10 mouse cellular contexts compared by ENCODE assay signal in genomic region chr4:133700905-133701368, GRCm38 (mm10). TPM values are rescaled to one million over a fixed set of nuclear protein-coding genes. Genes with fewer than 3 reads are reported as not detected.
DNase-seq lines count a peak whose midpoint lies in the region; ATAC-seq and TF ChIP-seq lines count a peak whose summit lies in the region.
"Had no signal": no experiment of that assay in that cellular context is flagged by ENCODE, and none has a peak within 500 bp of the region (broad histone marks: within the 10 kb centered on the region; RNA-seq: fewer than 3 reads in every experiment).

No protein-coding gene starts in this region.

- no peak overlapping the region for H3K9ac ChIP-seq in hindbrain, embryonic 15.5 days
- H3K9ac ChIP-seq in hindbrain, embryonic 14.5 days, result no peak overlapping the region
- H3K9ac ChIP-seq in heart, adult 2 months (ENCODE audit: low read depth, low read length), result 0 out of 2 replicates have a peak overlapping the region, but pooled peaks have one; percentile 37

- H3K27me3 ChIP-seq in hindbrain, embryonic 15.5 days, result no peaks in the 10 kb centered on the region
- no peaks in the 10 kb centered on the region for H3K27me3 ChIP-seq in hindbrain, embryonic 14.5 days (ENCODE audit: control insufficient read depth, insufficient read depth, low read length)
- H3K27me3 ChIP-seq in heart, adult 2 months (ENCODE audit: control insufficient read depth, insufficient read depth, low read length), result no peaks in the 10 kb centered on the region
- H3K27me3 ChIP-seq: megakaryocyte, embryonic 14.5 days had no signal

- H3K4me1 ChIP-seq in hindbrain, embryonic 15.5 days (replicated peaks), result peaks cover 10% of the 10 kb centered on the region
- H3K4me1 ChIP-seq in hindbrain, embryonic 14.5 days (replicated peaks; ENCODE audit: control insufficient read depth, insufficient read depth, low read length), result 0 out of 2 replicates have a peak, but pooled peaks cover under 1% of the 10 kb centered on the region
- H3K4me1 ChIP-seq in heart, adult 2 months (ENCODE audit: control insufficient read depth, insufficient read depth, low read length), result peaks cover 20% of the 10 kb centered on the region

- H3K79me2 ChIP-seq in heart, adult 2 months (replicated peaks; ENCODE audit: control insufficient read depth, insufficient read depth, low read length), result peaks cover 7% of the 10 kb centered on the region; the same call in 1 of the 2 replicates

- no peak overlapping the region for H3K4me3 ChIP-seq in hindbrain, embryonic 15.5 days
- H3K4me3 ChIP-seq in hindbrain, embryonic 14.5 days (replicated peaks; ENCODE audit: low read length), result no peak overlapping the region
- H3K4me3 ChIP-seq in heart, adult 2 months, result no peak overlapping the region
- no peak overlapping the region for H3K4me3 ChIP-seq in layer of hippocampus, adult 2 months
- H3K4me3 ChIP-seq: erythroblast, embryonic 14.5 days; megakaryocyte, embryonic 14.5 days had no signal

- intact Hi-C loops in heart, adult 2 months (cut with DNase I), result no loop called here

- peak overlapping the region; percentile 6; the same call in 1 of the 2 replicates for H3K27ac ChIP-seq in hindbrain, embryonic 15.5 days (replicated peaks)
- H3K27ac ChIP-seq in hindbrain, embryonic 14.5 days, result no peak overlapping the region
- peak overlapping the region; percentile 57 for H3K27ac ChIP-seq in heart, adult 2 months
- peak overlapping the region; percentile 7; the same call in 1 of the 2 replicates for H3K27ac ChIP-seq in layer of hippocampus, adult 2 months

- H3K4me2 ChIP-seq in hindbrain, embryonic 15.5 days, result no peak overlapping the region
- no peak overlapping the region for H3K4me2 ChIP-seq in hindbrain, embryonic 14.5 days (replicated peaks)

- no peak for TF ChIP-seq CTCF in brain, embryonic 14.5 days (IDR thresholded peaks at IDR 0.05; ENCODE audit: borderline replicate concordance, extremely low read depth, insufficient read depth, insufficient read length)
- TF ChIP-seq CTCF in heart, adult 2 months (IDR thresholded peaks at IDR 0.05), result no peak
- TF ChIP-seq CTCF in layer of hippocampus, adult 2 months (conservative IDR thresholded peaks at IDR 0.05), result no peak

- H3K36me3 ChIP-seq in hindbrain, embryonic 15.5 days, result peaks cover under 1% of the 10 kb centered on the region; the same call in 1 of the 2 replicates
- H3K36me3 ChIP-seq in hindbrain, embryonic 14.5 days (replicated peaks; ENCODE audit: control insufficient read depth, insufficient read depth), result peaks cover 26% of the 10 kb centered on the region
- peaks cover 32% of the 10 kb centered on the region for H3K36me3 ChIP-seq in heart, adult 2 months (ENCODE audit: control insufficient read depth, insufficient read depth, low read length)

- ATAC-seq in hindbrain, embryonic 15.5 days (ENCODE audit: low FRiP score, low read depth), result 0 out of 2 replicates have a peak, but pooled peaks have one; percentile 27
- ATAC-seq in hindbrain, embryonic 14.5 days (ENCODE audit: low FRiP score), result no peak
- no peak for ATAC-seq in megakaryocyte, adult 5-6 weeks (ENCODE audit: poor library complexity, severe bottlenecking)

- TF ChIP-seq POLR2A in brain, embryonic 14.5 days (IDR thresholded peaks at IDR 0.05; ENCODE audit: borderline replicate concordance, extremely low read depth, insufficient read depth, insufficient read length, poor library complexity, severe bottlenecking), result no peak
- 0 out of 2 replicates have a peak, but pooled peaks have one; percentile 26 for TF ChIP-seq POLR2A in heart, adult 2 months (IDR thresholded peaks at IDR 0.05; ENCODE audit: insufficient read depth, low read depth, low read length)

- TF ChIP-seq EP300 in heart, adult 2 months (IDR thresholded peaks at IDR 0.05; ENCODE audit: insufficient read depth, low read depth, low read length), result peak; percentile 52; the same call in 1 of the 2 replicates

- WGBS in hindbrain, embryonic 15.5 days, result 54% methylated on average over 11 of the region's 11 CpGs
- 74% methylated on average over 11 of the region's 11 CpGs for WGBS in hindbrain, embryonic 14.5 days
- WGBS in heart, adult 2 months, result 10% methylated on average over 11 of the region's 11 CpGs

- DNase-seq in hindbrain, embryonic 14.5 days (ENCODE audit: low spot score), result no peak
- DNase-seq in brain, embryonic 14.5 days (ENCODE audit: low read depth), result peak; percentile 58
- peak; percentile 60 to 80 for DNase-seq in heart, adult 2 months
- peak; percentile 38 to 44 for DNase-seq in layer of hippocampus, adult 2 months (ENCODE audit: low spot score in 2 of 2)
- DNase-seq in lung, postnatal 36 days, result peak; percentile 83
- DNase-seq in spleen, adult 18-20 months, result no peak

- H3K9me3 ChIP-seq in hindbrain, embryonic 15.5 days, result no peaks in the 10 kb centered on the region
- no peaks in the 10 kb centered on the region for H3K9me3 ChIP-seq in hindbrain, embryonic 14.5 days (ENCODE audit: control insufficient read depth, low read length)
- H3K9me3 ChIP-seq: megakaryocyte, embryonic 14.5 days had no signal

RNA-seq across cellular contexts. Expression of gene Pigv, which starts 28.5 kb away (rescaled TPM):
- polyA plus RNA-seq in hindbrain, embryonic 15.5 days (2015; fragmentation: Nextera tagmentation; extraction: Ambion mirVana), result 14.2 and 14.9 TPM in 2 replicates
- polyA plus RNA-seq in hindbrain, embryonic 14.5 days (2014; fragmentation: Nextera tagmentation; extraction: Ambion mirVana), result 9.9 and 10.1 TPM in 2 replicates
- polyA plus RNA-seq in brain, embryonic 14.5 days (2012; rRNA removed), result 11.7 and 12.8 TPM in 2 replicates
- 10 to 100 TPM; 11.7 to 12.1 TPM for total RNA-seq in heart, adult 2 months (2021)
- polyA plus RNA-seq in heart, adult 2 months (2012; rRNA removed), result 9.5 and 11.7 TPM in 2 replicates
- total RNA-seq in layer of hippocampus, adult 2 months (2021), result 1 to 10 TPM; 9.1 to 9.7 TPM
- 7.5 and 7.8 TPM in 2 replicates for total RNA-seq in megakaryocyte, adult 5-6 weeks (2015)
- 7.2 and 7.9 TPM in 2 replicates for total RNA-seq in megakaryocyte, adult 5-6 weeks (2017)

RNA-seq across cellular contexts. Expression of gene Zdhhc18, which starts 51.0 kb away (rescaled TPM):
- polyA plus RNA-seq in hindbrain, embryonic 15.5 days (2015; fragmentation: Nextera tagmentation; extraction: Ambion mirVana), result 12.0 and 15.8 TPM in 2 replicates
- 3.0 and 3.9 TPM in 2 replicates for polyA plus RNA-seq in hindbrain, embryonic 14.5 days (2014; fragmentation: Nextera tagmentation; extraction: Ambion mirVana)
- polyA plus RNA-seq in brain, embryonic 14.5 days (2012; rRNA removed), result 34.4 and 39.9 TPM in 2 replicates
- total RNA-seq in heart, adult 2 months (2021), result 10 to 100 TPM; 21.3 to 27.7 TPM
- 37.3 and 40.1 TPM in 2 replicates for polyA plus RNA-seq in heart, adult 2 months (2012; rRNA removed)
- 10 to 100 TPM; 37.1 to 38.0 TPM for total RNA-seq in layer of hippocampus, adult 2 months (2021)
- 15.0 and 29.5 TPM in 2 replicates for total RNA-seq in megakaryocyte, adult 5-6 weeks (2015)
- total RNA-seq in megakaryocyte, adult 5-6 weeks (2017), result 9.3 and 12.2 TPM in 2 replicates

RNA-seq across cellular contexts. Expression of gene Arid1a, which starts 55.6 kb away (rescaled TPM):
- polyA plus RNA-seq in hindbrain, embryonic 15.5 days (2015; fragmentation: Nextera tagmentation; extraction: Ambion mirVana), result 30.0 and 31.2 TPM in 2 replicates
- polyA plus RNA-seq in hindbrain, embryonic 14.5 days (2014; fragmentation: Nextera tagmentation; extraction: Ambion mirVana), result 35.5 and 37.8 TPM in 2 replicates
- 75.4 and 121 TPM in 2 replicates for polyA plus RNA-seq in brain, embryonic 14.5 days (2012; rRNA removed)
- 10 to 100 TPM; 34.2 to 38.0 TPM for total RNA-seq in heart, adult 2 months (2021)
- polyA plus RNA-seq in heart, adult 2 months (2012; rRNA removed), result 27.8 and 28.1 TPM in 2 replicates
- 10 to 100 TPM; 83.2 to 88.6 TPM for total RNA-seq in layer of hippocampus, adult 2 months (2021)
- 95.9 and 112 TPM in 2 replicates for total RNA-seq in megakaryocyte, adult 5-6 weeks (2015)
- 29.7 and 40.6 TPM in 2 replicates for total RNA-seq in megakaryocyte, adult 5-6 weeks (2017)

Comparison
In these comparisons a context has a peak if more than half of its experiments do, and no peak if none do; other contexts are left out.
1. DNase-seq: peak in brain, embryonic 14.5 days (single experiment), heart, adult 2 months (2 of 2), layer of hippocampus, adult 2 months (2 of 2) and lung, postnatal 36 days (single experiment); none in hindbrain, embryonic 14.5 days (single experiment) and spleen, adult 18-20 months (0 of 2).